Mouse (Mus musculus): ENCODE measurements around the gene Uso1.

DNA sequence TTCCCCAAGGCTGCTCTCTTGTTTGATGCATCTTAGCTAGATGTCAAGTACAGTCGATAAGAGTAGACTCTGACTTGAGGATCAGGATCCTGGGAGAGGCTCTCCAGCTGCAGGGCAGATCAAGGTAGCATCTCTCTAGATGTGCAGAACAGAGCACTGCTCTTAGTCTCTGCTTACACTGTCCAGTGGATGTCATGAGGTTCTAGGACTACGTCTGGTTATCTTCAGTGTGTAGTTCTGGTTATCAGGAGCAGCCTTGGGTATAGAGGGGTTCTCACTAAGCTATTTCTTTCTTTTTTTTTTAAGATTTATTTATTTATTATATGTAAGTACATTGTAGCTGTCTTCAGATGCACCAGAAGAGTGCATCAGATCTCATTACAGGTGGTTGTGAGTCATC, 22.8 kb upstream of the Uso1 start:
- TF ChIP-seq TAL1 (IDR thresholded peaks at IDR 0.05; ENCODE audit: low read length) (no peak), GATA1 (IDR thresholded peaks at IDR 0.05; ENCODE audit: low read length) (no peak)

Measured in erythroblast, embryonic 14.5 days (primary cell).